Mouse (Mus musculus) urinary bladder, adult 18-20 months (tissue): ENCODE data around the gene Anxa2.

Experiments
- DNase-seq, 2 experiments: peaks; one replicate each; pipeline ENCODE4 v3.0.0; 2022; ENCODE audit warnings: low spot score in 2 of 2, mixed read lengths in 2 of 2

The Anxa2 gene

DNA sequence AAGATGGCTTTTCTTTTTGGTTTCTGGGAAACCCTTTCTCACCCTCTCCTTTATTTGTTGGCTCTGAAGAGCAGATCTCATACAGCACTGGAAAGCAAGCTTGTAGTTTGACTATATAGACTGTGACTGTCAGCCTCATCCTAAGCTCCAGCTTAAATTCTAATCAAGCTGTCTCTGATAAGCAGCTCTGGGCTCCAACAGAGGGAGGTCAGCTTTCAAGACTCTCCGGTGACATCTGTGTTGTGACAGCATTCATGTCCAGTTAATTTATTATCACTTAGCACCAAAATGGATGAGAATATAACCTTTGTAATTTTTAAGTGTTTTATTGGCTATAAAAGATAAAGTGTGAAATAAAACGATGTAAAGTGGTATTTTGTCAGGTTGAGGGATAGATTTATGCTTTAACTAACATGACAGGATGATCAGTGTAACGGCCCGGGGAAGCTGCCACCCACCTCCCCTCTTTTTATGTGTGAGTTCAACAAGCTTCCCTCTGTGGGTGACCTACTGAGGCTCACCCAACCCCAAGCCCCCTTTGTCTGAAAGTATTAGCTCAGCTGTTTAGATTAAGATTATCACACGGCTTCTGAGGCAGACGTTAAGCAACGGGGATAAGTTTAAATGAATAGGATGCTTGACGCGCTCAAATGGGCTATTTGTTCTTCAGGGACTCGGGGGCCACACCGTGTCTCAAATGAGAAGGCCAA lies 58.6 kb downstream of the Anxa2 start:
- no peak for DNase-seq

DNA sequence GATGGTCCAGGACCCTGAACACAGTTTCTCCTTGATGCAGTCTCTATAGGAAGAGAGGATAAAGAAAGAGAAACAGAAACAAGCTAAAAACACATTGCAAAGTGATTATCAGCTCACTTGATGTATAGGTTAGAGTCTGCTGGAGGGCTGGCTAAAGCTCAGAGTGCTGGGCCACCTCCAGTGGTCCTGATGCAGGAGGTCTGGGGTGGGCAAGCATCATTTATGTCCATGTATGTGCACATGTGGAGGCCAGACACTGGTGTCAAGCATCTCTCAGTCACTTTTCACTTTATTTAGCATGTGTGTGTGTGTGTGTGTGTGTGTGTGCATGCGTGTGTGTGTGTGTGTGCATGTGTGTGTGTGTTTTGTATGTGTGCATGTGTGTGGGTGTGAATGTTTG lies 59.3 kb downstream of the Anxa2 start:
- DNase-seq: no peak

DNA sequence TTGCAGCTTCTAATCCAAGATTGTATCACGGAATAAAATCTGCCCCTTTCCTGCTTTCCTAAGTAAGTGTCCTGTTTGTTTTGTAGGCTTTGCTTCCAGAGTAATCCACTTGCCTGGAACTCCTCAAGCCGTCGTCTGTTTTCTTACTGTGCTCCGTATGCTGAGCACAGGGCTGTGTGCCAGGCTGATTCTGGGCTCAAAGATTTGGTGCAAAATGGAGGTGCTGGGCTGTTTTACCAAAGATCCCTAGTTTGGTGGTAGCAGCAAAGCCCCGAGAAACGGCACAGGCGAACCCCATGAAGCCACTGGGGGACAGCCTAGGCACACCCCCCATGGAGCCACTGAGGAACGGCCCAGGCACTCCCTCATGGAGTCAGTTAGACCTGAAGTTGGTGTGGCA lies 60.8 kb downstream of the Anxa2 start:
- no peak for DNase-seq

DNA sequence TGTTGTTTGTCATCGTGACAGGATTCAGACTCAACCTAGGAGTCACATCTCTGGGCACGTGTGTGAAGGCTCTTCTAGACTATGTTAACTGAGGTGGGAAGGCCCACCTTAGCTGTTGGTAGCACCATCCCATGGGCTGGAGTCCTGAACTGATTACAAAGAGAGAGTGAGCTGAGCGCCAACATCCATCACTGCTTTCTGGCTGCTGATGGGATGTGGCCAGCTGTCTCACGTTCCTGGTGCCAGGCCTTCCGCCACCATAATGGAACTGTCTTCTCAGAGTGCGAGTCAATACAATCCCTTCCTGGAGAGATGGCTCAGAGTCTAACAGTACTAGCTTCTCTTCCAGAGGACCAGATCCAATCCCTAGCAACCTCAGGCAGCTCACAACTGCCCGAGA lies 62.0 kb downstream of the Anxa2 start:
- no peak for DNase-seq

DNA sequence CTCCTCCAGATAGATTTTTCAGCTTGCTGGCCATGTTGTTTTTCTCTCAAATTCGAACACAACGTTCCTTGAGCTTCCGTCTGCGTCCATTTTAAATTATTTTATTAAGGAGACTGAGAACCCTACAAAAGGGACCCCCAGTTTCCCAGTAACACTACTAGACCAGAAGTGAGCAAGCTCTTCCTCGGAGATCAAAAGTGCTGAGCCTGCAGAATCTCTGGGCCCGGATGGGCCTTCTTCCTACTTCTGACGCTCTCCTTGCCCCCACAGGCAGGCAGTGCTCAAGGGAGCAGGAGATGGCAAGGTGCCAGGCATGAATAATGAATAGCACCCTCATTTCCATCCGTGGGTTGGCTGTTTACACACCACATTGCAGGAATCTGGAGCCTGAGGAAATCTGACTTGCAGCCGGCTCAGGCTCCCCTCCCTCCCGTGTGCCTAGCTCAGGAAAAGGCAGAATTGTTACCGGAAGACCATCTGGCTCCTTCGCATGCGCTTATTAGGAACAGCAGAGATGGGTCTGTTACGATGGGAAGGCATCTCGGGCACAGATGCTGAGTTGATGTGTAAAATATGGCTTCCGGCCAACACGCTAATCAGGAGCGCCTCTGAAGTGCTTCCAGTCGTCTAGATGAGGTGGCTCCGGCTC lies 64.1 kb downstream of the Anxa2 start:
- no peak for DNase-seq
